Mouse (Mus musculus) lung, postnatal 0 days (tissue): ENCODE data around the gene Uts2b. TPM values are rescaled to one million over a fixed set of nuclear protein-coding genes. Genes with fewer than 3 reads are reported as not detected.
"Not testable (repeated sequence)": the region's sequence is repeated elsewhere in the genome, so short reads cannot be mapped to it uniquely, and the experiment has no call there.

Experiments used
- ATAC-seq: fragments of 200-750 bp; cut with Nextera tagmentation; 2 replicates; pipeline ENCODE4 v1.8.0; 2017; ENCODE audit warnings: moderate library complexity
- DNase-seq: peaks from one replicate; pipeline ENCODE4 v3.0.0-alpha.2; 2016; ENCODE audit warnings: low spot score
- H3K27ac ChIP-seq: fragments of 300-500 bp; sonication (generic); 2 replicates; pipeline ENCODE4 v1.5.1; 2014; ENCODE audit warnings: antibody characterized with exemption, mild to moderate bottlenecking, low read length, mixed read lengths
- H3K27me3 ChIP-seq: fragments of 300-500 bp; sonication (generic); replicated peaks from 2 replicates; pipeline ENCODE4 v1.6.1; 2014; ENCODE audit warnings: low read length, mixed read lengths; ENCODE audit not compliant: insufficient read depth
- H3K36me3 ChIP-seq: fragments of 300-500 bp; sonication (generic); 2 replicates; pipeline ENCODE4 v1.6.1; 2014; ENCODE audit warnings: low read length, mixed read lengths; ENCODE audit not compliant: insufficient read depth
- H3K4me1 ChIP-seq: fragments of 300-500 bp; sonication (generic); 2 replicates; pipeline ENCODE4 v1.6.1; 2014; ENCODE audit warnings: antibody characterized with exemption, low read depth, low read length, mixed read lengths; ENCODE audit not compliant: insufficient read depth
- H3K4me2 ChIP-seq: fragments of 300-500 bp; sonication (generic); replicated peaks from 2 replicates; pipeline ENCODE4 v1.6.1; 2014; ENCODE audit warnings: low read depth, mild to moderate bottlenecking, low read length, moderate library complexity, mixed read lengths
- H3K4me3 ChIP-seq: fragments of 300-500 bp; sonication (generic); 2 replicates; pipeline ENCODE4 v1.5.1; 2014; ENCODE audit warnings: low read depth, low read length
- H3K9ac ChIP-seq: fragments of 300-500 bp; sonication (generic); replicated peaks from 2 replicates; pipeline ENCODE4 v1.6.1; 2014; ENCODE audit warnings: low read depth, mild to moderate bottlenecking
- H3K9me3 ChIP-seq: fragments of 300-500 bp; sonication (generic); 2 replicates; pipeline ENCODE4 v1.6.1; 2016; ENCODE audit warnings: low read length, mixed read lengths
- CTCF ChIP-seq: IDR thresholded peaks from 2 replicates; pipeline ENCODE4 v1.5.1; 2016; ENCODE audit warnings: antibody characterized with exemption, mild to moderate bottlenecking
- EP300 ChIP-seq: IDR thresholded peaks from 2 replicates; pipeline ENCODE4 v1.6.1; 2016; ENCODE audit warnings: antibody characterized with exemption, mild to moderate bottlenecking, control low read depth
- WGBS: fragments of 180-500 bp; shearing (Covaris S2); extraction: QIAGEN DNeasy Blood & Tissue Kit; methylation state at CpG from one replicate; pipeline ENCODE4 v1.1.7; 2014; 5-methylcytosine and 5-hydroxymethylcytosine counted together
- polyA plus RNA-seq: library from polyadenylated mRNA; unstranded; fragments of >200 nt; fragmentation: Nextera tagmentation; extraction: Ambion mirVana; gene quantifications from 2 replicates; pipeline ENCODE4 v1.2.1, GENCODE M21; 2015

Uts2b gene
- polyA plus RNA-seq, 1 experiment from 2014 or later = 0.33 TPM

DNA sequence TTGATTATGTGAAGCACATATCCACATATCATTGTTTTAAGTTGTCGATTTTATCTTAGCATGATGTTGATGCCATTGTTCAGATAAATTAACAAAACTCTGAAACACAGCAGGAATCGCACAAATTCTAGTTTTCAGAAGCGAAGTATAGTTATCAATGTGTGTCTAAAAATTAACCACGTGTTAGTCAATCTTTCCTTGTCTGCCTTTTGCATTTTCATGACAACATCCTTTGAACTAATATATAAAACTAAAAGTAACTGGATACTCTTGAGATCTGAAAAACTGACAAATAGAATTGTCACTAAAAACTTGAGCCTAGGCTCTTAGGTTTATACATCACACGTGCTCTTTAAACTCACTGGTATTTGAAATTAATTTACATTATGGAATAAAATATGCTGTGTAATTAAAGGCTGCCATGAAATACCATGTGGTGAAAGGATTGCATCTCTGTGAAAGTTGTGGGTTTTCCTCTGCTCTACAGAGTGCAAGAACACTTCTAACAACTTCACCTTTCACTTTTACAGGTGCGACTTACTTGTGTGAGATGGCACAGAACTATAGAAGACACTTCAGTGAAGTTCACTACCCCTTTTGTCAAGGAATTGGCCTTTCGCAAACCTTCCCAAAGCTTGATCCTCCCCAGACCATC lies 20.0 kb downstream of the Uts2b start:
- H3K36me3 ChIP-seq = no peaks in the 10 kb centered on the region
- no peak overlapping the region for H3K4me3 ChIP-seq
- TF ChIP-seq EP300 (no peak), CTCF (no peak)
- H3K27ac ChIP-seq = no peak overlapping the region
- H3K27me3 ChIP-seq = no peaks in the 10 kb centered on the region
- no peak overlapping the region for H3K9ac ChIP-seq
- WGBS = 83% methylated on average over 7 of the region's 7 CpGs
- H3K9me3 ChIP-seq = no peaks in the 10 kb centered on the region
- DNase-seq = no peak
- no peak for ATAC-seq
- H3K4me1 ChIP-seq = no peaks in the 10 kb centered on the region
- H3K4me2 ChIP-seq = no peak overlapping the region

DNA sequence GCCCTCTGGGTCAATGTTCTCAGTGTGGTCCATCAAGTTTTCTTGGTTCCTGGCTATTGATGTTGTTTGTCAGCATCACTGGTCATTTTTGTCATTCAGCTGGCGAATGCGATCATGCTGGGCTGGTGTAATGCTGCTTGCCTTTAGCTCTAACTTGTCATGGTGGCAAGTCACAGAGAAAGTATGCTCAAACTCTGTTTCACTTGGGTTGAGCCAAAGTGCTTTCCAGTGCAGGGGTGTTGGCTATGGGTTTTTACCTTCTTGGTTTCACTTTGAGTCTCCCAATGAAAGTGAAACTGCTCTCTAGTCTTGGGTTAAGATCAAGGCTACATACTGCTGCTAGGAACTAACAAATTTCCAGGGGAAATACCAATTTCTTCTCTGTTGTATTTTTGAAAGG lies 20.8 kb downstream of the Uts2b start:
- TF ChIP-seq CTCF (no peak), EP300 (no peak)
- 90% methylated on average over 2 of the region's 2 CpGs for WGBS
- no peak for ATAC-seq

DNA sequence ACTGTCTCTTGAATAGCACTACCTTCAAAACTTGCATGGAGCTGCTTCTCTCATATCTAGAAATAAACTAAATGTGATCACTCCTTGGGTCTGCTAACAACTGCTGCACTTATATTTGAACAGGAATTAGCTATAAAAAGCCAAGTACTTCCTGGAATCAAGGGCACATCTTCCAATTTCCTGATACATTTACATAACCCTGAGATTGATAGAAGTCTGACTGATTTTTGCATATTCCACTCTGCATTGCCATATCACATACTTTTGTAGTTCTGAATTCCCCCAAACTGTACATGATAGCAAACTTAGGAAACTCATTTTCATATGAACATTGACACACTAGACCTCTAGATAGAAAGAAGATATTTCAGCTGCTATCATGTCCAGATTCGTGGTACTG lies 21.7 kb downstream of the Uts2b start:
- Histone ChIP-seq H3K4me3 (no peak overlapping the region), H3K4me1 (no peaks in the 10 kb centered on the region), H3K9ac (no peak overlapping the region), H3K4me2 (no peak overlapping the region), H3K27ac (no peak overlapping the region), H3K36me3 (no peaks in the 10 kb centered on the region), H3K9me3 (no peaks in the 10 kb centered on the region), H3K27me3 (no peaks in the 10 kb centered on the region)
- TF ChIP-seq EP300 (no peak), CTCF (no peak)
- DNase-seq = no peak
- WGBS = 49% methylated on average over 1 of the region's 1 CpGs
- ATAC-seq = no peak

More for the DNA sequence above, 20.8 kb downstream of the Uts2b start:
- no peak for DNase-seq
- no peaks in the 10 kb centered on the region for H3K9me3 ChIP-seq
- no peaks in the 10 kb centered on the region for H3K4me1 ChIP-seq
- H3K27ac ChIP-seq = no peak overlapping the region
- H3K27me3 ChIP-seq = no peaks in the 10 kb centered on the region
- no peak overlapping the region for H3K9ac ChIP-seq
- no peak overlapping the region for H3K4me2 ChIP-seq
- H3K36me3 ChIP-seq = no peaks in the 10 kb centered on the region
- no peak overlapping the region for H3K4me3 ChIP-seq

DNA sequence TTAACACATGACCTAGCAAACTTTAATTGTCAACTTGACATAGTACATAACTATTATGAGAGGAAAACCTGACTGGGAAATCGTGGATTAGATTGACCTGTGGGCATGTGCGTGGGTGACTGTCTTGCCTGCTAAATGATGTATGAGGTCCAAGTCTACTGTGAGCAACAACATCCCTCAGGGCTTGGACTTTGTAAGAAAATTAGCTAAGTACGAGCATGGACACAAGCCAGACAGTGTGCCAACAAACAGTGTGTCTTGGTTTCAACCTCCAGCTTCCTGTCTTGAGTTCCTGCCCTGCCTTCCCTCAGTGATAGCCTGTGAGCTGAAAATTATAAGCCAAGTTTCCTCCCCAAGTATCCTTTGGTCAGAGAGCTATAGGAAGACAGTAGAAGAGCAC lies 22.5 kb downstream of the Uts2b start:
- Histone ChIP-seq H3K27ac (no peak overlapping the region), H3K36me3 (no peaks in the 10 kb centered on the region), H3K27me3 (no peaks in the 10 kb centered on the region), H3K9me3 (no peaks in the 10 kb centered on the region), H3K9ac (no peak overlapping the region), H3K4me2 (no peak overlapping the region), H3K4me3 (no peak overlapping the region), H3K4me1 (no peaks in the 10 kb centered on the region)
- WGBS = 56% methylated on average over 3 of the region's 3 CpGs
- ATAC-seq (no peak), DNase-seq (no peak)
- TF ChIP-seq EP300 = no peak
- no peak for TF ChIP-seq CTCF

DNA sequence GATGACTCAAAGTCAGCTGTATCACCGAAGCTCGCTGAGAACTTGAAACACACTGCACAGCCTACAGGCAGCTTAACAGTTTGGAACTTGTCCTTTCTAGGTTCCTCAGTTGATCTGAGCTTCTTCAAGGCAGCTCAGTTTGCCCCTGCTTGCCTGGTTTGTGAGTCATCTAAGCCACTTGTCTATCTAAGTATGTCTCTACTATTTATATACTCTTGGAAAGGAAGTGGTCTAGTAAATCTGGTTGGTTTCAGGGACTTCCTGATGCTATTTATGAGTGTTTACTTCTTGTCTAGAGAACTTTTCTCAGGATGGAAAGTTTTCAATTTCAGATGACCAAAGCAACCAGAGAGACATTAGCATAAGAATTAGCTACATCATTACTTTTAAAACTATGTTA lies 43.6 kb downstream of the Uts2b start:
- ATAC-seq (no peak), DNase-seq (no peak)
- Histone ChIP-seq H3K4me3 (no peak overlapping the region), H3K36me3 (no peaks in the 10 kb centered on the region), H3K9ac (no peak overlapping the region), H3K27me3 (no peaks in the 10 kb centered on the region), H3K4me1 (no peaks in the 10 kb centered on the region), H3K4me2 (no peak overlapping the region), H3K9me3 (no peaks in the 10 kb centered on the region), H3K27ac (no peak overlapping the region)
- no peak for TF ChIP-seq EP300
- no peak for TF ChIP-seq CTCF
- WGBS = 91% methylated on average over 2 of the region's 2 CpGs

DNA sequence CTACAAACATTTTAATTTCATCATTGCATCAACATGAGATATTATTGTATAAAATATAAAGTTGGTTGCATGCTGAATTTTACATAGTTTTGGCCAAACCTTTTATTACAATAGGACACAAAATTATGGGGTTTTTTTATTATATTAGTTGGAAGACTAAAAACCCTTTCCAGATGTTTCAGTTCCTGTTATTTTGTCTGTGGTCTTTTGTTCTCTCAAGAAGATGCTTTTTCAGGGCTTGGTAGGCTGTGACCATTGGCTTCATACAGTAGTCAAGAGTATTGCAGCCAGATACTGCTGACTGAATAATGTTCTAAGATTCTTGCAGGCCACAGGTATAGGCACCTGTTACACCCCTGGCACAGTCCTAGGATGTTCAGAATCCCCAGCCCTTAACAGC lies 48.0 kb downstream of the Uts2b start:
- Histone ChIP-seq H3K9ac (no peak overlapping the region), H3K4me3 (no peak overlapping the region), H3K27ac (no peak overlapping the region), H3K36me3 (no peaks in the 10 kb centered on the region), H3K4me2 (no peak overlapping the region), H3K4me1 (no peaks in the 10 kb centered on the region), H3K27me3 (no peaks in the 10 kb centered on the region), H3K9me3 (no peaks in the 10 kb centered on the region)
- no peak for DNase-seq
- no peak for ATAC-seq
- TF ChIP-seq EP300 (no peak), CTCF (no peak)

DNA sequence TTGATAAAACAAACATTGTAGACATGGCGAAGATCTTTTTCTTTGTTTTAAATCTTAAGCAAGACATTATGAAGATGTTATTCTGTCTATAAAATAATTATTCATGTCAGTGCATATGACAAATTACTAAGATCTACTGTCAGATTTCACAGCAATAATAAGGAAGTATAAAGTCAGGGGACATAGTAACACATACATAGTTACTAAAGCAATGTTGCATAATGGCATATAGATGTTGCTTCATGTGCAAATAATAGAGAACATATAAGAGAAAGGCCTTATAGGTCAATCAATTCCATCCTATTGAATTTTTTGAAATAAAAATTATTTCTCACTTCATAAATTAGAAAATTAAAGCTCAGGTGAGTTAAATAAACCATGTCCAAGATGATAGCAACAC lies 50.9 kb downstream of the Uts2b start:
- H3K36me3 ChIP-seq = no peaks in the 10 kb centered on the region
- no peak overlapping the region for H3K27ac ChIP-seq
- no peak overlapping the region for H3K4me3 ChIP-seq
- H3K27me3 ChIP-seq = no peaks in the 10 kb centered on the region
- H3K9me3 ChIP-seq = no peaks in the 10 kb centered on the region
- no peak overlapping the region for H3K9ac ChIP-seq
- DNase-seq (no peak), ATAC-seq (no peak)
- H3K4me2 ChIP-seq = no peak overlapping the region
- H3K4me1 ChIP-seq = no peaks in the 10 kb centered on the region
- WGBS = 81% methylated on average over 1 of the region's 1 CpGs
- TF ChIP-seq CTCF (no peak), EP300 (no peak)

DNA sequence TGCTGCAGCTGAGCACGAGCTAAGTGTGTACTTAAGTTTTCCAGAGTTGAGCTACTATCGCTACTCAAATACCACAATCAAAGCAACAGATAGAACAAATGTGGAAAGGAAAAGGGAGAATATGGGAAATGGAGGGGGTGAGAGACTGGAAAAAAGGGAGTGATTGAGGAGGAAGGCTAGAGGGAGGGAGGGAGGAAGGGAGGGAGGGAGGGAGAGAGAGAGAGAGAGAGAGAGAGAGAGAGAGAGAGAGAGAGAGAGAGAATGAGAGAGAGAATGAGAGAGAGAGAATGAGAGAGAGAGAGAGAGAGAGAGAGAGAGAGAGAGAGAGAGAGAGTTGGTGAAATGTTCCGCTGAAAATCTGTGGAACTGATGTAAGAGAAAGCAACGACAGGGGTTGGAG lies 62.9 kb downstream of the Uts2b start, which contains the start of gene Ostn:
Gene Ostn (plus strand): TSS at position 301 of the 400 bp plus-strand sequence.
- not testable (repeated sequence) for H3K36me3 ChIP-seq, DNase-seq, H3K4me1 ChIP-seq, ATAC-seq, H3K9ac ChIP-seq, H3K27ac ChIP-seq, H3K4me2 ChIP-seq, H3K9me3 ChIP-seq, H3K27me3 ChIP-seq, H3K4me3 ChIP-seq
- 53% methylated on average over 4 of the region's 4 CpGs for WGBS
